Mouse (Mus musculus): ENCODE measurements around the gene Tyrp1.

- TF ChIP-seq BHLHE40 (IDR thresholded peaks at IDR 0.05; ENCODE audit: borderline replicate concordance, low read depth, low read length) (no peak), CHD2 (IDR thresholded peaks at IDR 0.05; ENCODE audit: low read length) (no peak), TAL1 (IDR thresholded peaks at IDR 0.05; ENCODE audit: low read length) (no peak), TCF12 (IDR thresholded peaks at IDR 0.05; ENCODE audit: low read depth, low read length) (no peak), GATA1 (IDR thresholded peaks at IDR 0.05; ENCODE audit: low read depth, low read length) (no peak), POLR2A (IDR thresholded peaks at IDR 0.05; ENCODE audit: control insufficient read depth in 1 of 2, insufficient read depth in 1 of 2, low read depth in 1 of 2, low read length in 2 of 2, poor library complexity in 1 of 2) (no peak), MEF2A (IDR thresholded peaks at IDR 0.05; ENCODE audit: extremely low read depth, insufficient replicate concordance, low read depth, low read length, poor library complexity, severe bottlenecking) (no peak), CTCF (IDR thresholded peaks at IDR 0.05 in 2 of 3, conservative IDR thresholded peaks at IDR 0.05 in 1 of 3; ENCODE audit: control insufficient read depth in 1 of 3, insufficient read depth in 1 of 3, low read depth in 2 of 3, low read length in 3 of 3, poor library complexity in 1 of 3, severe bottlenecking in 1 of 3) (no peak), TBP (IDR thresholded peaks at IDR 0.05; ENCODE audit: low read depth, low read length) (no peak), GABPA (IDR thresholded peaks at IDR 0.05; ENCODE audit: low read depth, low read length) (no peak), POLR2AphosphoS2 (IDR thresholded peaks at IDR 0.05; ENCODE audit: low read length) (no peak)
These were observed at the start of gene Tyrp1 for GRCm38 (mm10) chr4:80834050-80834449.

Measured in MEL (cell line).